Mouse (Mus musculus): ENCODE results near the gene 1700057G04Rik.

Gene 1700057G04Rik

DNA sequence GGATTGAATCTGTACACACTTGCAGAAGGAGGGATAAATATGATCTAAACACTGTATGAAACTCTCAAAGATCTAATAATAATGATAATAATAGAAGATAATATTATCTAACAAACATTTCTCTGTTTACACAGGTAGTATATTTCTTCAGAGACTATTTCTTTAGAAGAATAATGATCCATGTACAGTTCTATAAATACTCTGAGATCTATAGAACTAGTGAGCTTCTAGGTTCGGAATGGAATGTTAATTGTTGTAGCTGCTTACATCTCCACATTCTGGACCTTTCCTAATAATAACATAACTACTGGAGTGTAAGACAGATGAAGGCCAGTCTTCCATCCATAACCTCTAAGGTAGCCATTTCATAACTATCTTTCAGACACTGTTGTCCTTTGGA is at the start of gene 1700057G04Rik:
Gene 1700057G04Rik (plus strand): TSS at position 301 of the 400 bp plus-strand sequence.
- in situ Hi-C loops (cut with MboI; ENCODE audit: low pct_unique_long_range_greater_than_20kb in 1 of 2, low sequenced_read_pairs in 2 of 2, unreplicated experiment in 1 of 2): no loop called here

DNA sequence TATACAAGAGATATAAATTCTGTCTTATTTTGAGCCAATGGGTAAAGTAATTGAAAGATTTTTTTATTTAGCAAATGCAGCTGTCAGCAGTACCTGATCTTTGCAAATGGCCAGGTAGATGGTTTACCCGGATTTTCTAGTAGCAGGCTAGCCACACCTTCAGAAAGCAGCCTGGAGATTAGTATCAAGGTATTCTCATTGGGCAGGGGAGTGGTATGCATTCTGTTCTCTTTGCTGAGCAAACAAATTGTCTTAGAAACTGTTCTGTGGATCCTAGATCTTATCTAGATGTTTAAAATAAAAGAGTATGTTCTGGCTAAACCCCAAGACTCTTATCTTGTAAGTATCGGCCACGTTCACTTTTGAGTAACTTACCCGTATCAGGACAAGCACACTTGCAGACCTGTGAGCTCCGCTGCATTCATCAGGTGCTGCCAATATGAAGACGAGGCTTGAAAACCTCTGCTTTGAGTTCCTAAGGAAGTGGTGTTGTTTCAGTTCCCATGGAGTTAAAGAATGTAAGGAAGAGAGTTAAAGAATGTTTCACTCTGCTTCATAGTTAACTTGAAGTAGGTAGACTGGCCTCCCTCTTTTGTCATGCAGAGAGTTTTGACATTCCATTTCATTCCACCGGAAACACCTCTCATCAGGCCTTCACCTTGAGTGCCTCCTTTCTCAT is 48.6 kb upstream of the 1700057G04Rik start:
- in situ Hi-C loops (cut with MboI; ENCODE audit: low pct_unique_long_range_greater_than_20kb in 1 of 2, low sequenced_read_pairs in 2 of 2, unreplicated experiment in 1 of 2): no loop called here

DNA sequence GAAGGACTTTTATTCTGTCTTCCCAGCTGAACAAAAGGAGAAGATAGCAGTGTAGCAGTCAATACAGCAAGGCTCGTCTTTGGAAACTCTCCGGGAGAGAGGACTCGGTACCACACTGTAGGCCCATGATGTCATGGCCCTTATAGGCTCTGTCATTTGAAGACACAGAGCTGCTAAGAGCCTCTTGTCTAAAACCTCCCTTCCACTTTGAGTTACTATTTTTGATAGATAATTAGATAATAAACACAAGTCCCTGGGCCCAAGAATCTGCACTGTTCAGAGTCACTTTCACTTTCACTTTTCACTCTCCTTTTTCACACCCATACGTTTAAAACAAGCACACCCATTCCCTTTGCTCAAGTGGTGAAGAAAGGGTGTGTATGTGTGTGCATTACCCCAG is 43.5 kb upstream of the 1700057G04Rik start:
- in situ Hi-C loops (cut with MboI; ENCODE audit: low pct_unique_long_range_greater_than_20kb in 1 of 2, low sequenced_read_pairs in 2 of 2, unreplicated experiment in 1 of 2): no loop called here

DNA sequence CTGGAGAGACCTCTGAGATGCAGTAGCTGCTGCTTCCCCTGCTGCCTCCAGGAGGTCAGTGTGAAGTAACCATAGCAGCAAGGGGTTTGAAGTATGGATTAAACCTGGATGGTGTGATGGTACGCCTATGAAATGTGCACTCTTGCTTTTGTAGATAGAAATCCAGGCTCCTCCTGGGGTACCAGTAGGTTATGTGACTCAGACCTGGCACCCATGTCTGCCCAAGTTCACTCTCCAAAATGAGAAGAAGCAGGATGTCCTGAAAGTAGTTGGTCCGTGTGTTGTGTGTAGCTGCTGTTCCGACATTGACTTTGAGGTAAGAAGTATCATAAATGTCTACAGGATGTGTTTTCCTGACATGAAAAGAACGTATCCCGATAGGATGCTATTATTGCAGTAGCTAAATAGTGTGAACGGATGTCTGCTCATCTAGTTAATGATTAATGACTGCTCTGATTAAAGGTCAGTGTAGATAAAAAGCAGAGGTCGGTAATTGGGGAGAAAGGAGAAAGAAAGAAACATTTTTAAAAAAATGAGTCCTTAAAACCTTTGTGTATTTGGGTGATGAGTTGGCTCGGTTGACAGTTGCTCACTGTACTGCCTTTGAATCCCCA is 42.5 kb upstream of the 1700057G04Rik start:
- in situ Hi-C loops (cut with MboI; ENCODE audit: low pct_unique_long_range_greater_than_20kb in 1 of 2, low sequenced_read_pairs in 2 of 2, unreplicated experiment in 1 of 2): no loop called here

DNA sequence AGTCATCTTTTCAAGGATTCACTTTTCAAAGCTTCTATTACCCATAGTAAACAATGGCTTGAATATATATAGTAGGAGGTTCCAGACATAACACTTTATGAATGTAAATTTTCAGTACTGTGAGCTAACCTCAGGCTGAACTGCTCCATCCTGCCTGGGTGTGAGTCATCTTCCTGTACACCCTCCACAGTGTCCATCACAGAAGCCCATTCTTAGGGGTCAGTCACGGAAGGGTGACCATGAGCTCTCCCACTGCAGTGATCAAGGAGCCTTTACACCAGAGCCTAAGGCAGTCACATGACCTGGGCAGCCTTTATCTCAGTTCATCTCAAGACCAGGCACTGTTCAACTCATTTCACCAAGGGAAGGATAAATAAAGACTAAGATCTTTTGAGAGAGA is 41.4 kb upstream of the 1700057G04Rik start:
- in situ Hi-C loops (cut with MboI; ENCODE audit: low pct_unique_long_range_greater_than_20kb in 1 of 2, low sequenced_read_pairs in 2 of 2, unreplicated experiment in 1 of 2): no loop called here

DNA sequence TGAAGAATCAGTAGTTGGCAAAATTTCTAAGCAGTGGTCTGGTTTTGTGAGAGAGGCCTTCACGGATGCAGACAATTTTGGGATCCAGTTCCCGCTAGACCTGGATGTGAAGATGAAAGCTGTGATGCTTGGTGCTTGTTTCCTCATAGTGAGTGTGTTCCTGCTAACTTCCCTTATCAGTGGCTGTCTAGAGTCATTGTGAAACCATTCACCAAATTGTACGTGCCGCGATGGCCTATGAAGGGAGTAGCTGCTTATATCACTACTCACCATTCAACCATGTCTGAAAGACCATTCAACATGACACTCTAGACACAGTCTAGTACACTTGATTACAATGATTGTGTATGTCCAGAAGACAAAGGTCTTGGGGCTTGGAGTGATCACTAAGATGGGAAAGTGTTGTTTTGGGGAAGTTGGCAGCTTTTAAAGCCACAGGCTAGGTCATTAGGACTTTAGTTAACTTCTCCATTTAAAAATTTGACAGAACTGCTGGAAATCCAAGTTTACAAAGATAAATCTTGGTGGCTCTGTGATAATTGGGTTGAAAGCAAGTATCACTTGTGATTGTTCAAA is 39.3 kb upstream of the 1700057G04Rik start:
- in situ Hi-C loops (cut with MboI; ENCODE audit: low pct_unique_long_range_greater_than_20kb in 1 of 2, low sequenced_read_pairs in 2 of 2, unreplicated experiment in 1 of 2): no loop called here

DNA sequence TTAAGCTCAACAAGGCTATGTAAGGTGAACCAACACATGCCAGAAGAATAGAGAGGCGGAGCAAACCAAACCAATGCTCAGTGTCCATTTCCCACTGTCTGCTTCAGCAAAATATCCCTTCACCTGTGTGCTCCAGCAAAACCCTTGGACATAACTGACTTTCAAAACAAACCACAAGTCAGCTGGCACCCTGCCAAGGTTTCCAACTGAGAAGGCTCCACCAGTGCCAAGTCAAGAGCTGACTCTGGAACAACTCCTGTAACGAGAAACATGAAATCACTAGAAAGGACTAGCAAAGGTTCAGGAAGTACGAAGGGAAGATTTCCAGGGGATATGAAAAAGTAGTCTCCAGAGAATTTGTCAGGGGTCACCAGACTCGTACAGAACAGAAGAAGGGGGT is 38.2 kb upstream of the 1700057G04Rik start:
- in situ Hi-C loops (cut with MboI; ENCODE audit: low pct_unique_long_range_greater_than_20kb in 1 of 2, low sequenced_read_pairs in 2 of 2, unreplicated experiment in 1 of 2): no loop called here

DNA sequence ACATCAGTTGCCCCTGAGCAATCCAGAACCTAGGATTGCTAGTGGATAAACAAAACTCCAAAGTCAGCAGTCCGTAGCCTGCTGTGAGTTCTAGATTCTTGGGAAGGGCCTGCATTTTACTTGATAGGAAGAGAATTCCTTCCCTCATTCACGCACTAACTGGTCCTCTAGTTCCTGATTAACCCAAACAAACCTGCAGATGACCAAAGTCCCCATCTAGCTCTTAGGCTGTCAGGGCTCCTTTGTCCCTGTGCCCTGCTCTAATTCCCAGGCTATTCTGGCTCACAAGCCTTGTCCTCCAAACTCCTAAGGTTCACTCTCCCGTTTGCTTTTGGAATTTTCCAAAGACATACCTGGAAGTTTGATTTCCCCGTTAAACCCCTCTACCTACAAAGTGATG is 36.5 kb upstream of the 1700057G04Rik start:
- in situ Hi-C loops (cut with MboI; ENCODE audit: low pct_unique_long_range_greater_than_20kb in 1 of 2, low sequenced_read_pairs in 2 of 2, unreplicated experiment in 1 of 2): no loop called here

DNA sequence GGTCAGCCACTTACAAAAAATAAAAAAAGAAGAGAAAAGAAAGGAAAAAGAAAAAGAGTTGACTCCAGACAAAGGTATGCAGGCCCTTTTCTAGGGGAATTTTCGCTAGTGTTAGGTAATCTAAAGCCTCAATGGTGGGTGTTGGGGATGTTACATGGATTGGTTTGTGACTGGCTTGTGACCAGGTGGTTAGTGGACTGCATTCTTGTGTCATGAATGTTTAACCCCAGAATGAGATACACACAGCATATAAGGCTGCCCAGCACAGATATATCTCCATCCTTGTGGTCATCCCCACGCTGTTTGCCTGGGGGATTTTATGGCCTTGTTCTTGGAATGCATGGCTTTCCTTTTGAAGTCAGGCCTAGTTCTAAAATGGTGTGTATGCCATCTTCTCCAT is 35.9 kb upstream of the 1700057G04Rik start:
- in situ Hi-C loops (cut with MboI; ENCODE audit: low pct_unique_long_range_greater_than_20kb in 1 of 2, low sequenced_read_pairs in 2 of 2, unreplicated experiment in 1 of 2): no loop called here

DNA sequence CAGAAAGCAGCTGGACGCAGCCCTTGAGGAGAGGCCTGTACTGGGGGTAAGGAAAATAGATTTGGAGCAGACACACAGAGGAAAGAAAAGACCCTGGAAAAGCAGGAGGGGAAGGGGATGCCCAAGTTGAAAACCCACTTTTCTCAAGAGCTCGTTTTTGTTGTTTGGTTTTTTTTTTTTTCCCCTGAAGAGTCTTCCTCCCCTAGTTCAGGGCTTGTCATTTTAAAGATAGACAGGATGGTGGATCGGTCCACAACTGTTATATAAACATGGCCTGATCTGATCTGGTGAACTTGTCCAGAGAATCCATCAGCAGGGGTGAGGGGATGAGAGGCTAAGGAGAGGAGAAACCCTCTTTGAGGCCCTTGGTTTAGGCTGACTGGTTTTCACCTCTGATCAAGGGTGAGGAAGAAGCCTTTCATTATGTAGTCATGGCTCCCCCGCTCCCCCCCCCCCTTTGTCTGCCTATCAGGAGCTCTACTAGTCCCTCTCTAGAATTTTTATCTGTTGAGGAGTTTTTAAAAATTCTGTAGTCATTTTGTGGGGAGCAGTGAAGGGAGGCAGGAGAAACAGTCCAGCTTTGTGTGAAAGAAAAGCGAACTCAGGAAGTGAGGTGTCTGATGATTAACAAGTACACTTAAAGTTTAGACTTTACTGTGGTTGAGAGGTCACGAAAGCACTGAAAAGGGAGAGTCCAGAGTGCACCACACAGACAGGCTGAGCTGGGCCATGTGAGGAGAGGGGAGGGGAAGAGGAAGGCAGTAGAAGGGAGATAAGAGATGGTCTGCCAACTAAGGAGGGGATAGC is 35.0 kb upstream of the 1700057G04Rik start:
- in situ Hi-C loops (cut with MboI; ENCODE audit: low pct_unique_long_range_greater_than_20kb in 1 of 2, low sequenced_read_pairs in 2 of 2, unreplicated experiment in 1 of 2): no loop called here

DNA sequence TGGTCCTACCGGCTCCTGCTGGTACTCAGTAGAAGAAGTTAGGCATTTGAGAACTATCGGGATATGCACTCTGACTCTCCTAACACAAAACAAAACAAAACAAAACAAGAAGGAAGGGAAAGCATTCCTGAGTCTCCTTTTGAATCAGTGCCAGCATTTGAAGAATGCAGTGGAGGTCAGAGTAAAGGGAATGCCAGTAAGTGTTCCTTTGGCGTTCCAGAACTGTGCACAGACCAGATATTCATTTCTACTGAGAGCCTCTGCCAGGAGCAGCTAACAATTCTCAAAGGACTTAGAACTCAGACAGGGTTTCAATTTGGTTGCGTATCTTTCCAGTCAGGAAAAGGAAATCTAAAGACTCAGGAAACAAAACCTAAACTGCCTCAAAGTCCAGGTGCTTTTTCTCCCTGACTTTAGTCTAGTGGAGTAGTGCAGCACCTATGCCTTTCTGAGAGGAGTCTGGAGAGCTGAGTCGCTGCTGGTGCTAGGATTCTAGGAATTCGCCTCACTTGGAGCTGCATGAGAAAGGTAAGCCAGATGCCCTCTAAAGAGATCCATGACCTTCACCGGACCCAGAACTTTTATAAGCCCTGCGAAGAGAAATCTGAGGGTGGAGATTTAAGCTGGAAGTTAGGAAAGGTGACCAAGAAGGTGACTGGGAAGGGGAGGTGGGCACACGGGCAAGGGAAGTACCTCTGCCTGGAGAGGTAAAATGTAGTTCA is 33.5 kb upstream of the 1700057G04Rik start, which contains the start of gene Plscr2:
Gene Plscr2 (plus strand): TSS at position 117 of the 722 bp plus-strand sequence.
- in situ Hi-C loops (cut with MboI; ENCODE audit: low pct_unique_long_range_greater_than_20kb in 1 of 2, low sequenced_read_pairs in 2 of 2, unreplicated experiment in 1 of 2): no loop called here

DNA sequence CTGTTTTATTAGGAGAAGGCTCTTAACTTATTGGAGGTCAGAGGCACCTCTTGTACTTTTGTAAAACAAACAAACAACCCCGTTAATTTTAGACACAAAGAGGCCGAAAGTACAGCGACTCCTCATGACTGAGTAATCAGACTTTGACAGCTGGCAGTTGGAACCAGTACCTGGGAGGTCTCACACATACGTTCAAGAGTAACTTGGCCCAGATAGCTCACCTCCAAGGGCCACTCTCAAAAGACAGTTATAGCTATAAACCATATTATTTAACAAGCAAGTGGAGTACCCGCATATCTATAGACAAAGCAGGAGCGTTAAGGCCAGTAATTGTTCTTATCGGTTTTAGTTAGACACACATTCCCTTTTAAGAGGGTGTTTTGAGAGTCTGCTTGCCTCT is 32.8 kb upstream of the 1700057G04Rik start:
- in situ Hi-C loops (cut with MboI; ENCODE audit: low pct_unique_long_range_greater_than_20kb in 1 of 2, low sequenced_read_pairs in 2 of 2, unreplicated experiment in 1 of 2): no loop called here

DNA sequence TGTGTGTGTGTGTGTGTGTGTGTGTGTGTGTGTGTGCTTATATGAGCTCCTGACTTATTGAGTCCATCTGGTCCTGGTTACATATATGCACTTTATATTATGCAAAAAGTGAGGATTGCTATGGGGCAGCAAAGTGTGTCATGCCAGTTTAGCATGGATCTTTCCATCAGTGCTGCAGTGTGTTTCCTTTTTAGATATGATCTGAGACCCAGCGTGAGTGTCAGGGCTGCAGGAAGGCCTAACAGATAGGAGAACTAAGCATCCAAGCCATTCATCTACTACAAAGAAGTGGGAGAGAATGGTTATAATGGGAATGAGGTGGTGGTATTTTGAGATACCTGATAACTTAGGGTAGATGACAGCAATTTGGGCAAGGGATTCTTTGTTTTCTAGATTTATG is 29.1 kb upstream of the 1700057G04Rik start:
- in situ Hi-C loops (cut with MboI; ENCODE audit: low pct_unique_long_range_greater_than_20kb in 1 of 2, low sequenced_read_pairs in 2 of 2, unreplicated experiment in 1 of 2): no loop called here

DNA sequence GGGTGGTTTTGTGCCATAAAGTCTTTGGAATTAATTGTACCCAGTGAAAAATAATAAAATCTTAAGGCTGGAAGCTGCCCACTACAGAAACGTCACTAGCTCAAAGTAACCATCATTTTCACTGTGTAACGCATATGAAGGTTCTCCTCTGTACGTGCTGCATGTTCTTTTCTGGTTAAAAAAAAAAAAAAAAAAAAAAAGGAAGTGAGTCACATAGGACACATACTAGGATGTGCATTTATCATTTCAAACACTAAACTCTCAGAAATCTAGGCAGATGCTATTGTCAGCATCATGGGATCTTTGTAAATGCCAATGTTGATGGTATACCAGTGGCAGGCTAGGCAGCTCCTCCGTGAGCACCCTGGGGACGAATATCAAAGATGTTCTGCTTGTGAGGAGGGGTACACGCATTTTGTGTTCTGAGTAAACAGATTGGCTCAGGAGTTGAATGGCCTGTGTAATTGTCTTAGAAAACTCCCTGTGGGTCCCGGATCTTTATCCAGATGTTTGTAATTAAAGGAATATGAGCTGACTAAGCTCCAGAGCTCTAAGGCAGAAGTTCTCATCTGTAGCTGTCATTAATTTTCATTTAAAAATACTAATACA is 26.5 kb upstream of the 1700057G04Rik start:
- in situ Hi-C loops (cut with MboI; ENCODE audit: low pct_unique_long_range_greater_than_20kb in 1 of 2, low sequenced_read_pairs in 2 of 2, unreplicated experiment in 1 of 2): no loop called here

DNA sequence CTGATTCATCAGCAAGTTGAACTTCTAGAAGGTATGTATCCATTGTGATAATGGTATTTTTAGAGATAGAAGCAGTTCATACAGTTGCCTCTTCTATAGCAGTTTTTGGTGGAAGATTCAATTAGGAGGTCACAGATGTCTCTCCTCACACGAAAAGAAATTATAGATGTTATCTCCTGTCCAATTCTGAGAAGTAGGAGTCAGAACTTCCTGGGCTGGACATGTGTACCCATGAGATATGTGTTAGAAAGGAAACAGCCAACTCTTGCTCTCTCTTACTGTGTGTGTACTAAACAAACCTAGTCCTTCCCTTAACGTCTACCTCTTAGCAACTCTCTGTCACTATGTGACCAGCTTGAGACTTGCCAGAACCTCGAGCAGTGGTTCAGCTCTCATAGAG is 19.5 kb upstream of the 1700057G04Rik start:
- in situ Hi-C loops (cut with MboI; ENCODE audit: low pct_unique_long_range_greater_than_20kb in 1 of 2, low sequenced_read_pairs in 2 of 2, unreplicated experiment in 1 of 2): no loop called here

DNA sequence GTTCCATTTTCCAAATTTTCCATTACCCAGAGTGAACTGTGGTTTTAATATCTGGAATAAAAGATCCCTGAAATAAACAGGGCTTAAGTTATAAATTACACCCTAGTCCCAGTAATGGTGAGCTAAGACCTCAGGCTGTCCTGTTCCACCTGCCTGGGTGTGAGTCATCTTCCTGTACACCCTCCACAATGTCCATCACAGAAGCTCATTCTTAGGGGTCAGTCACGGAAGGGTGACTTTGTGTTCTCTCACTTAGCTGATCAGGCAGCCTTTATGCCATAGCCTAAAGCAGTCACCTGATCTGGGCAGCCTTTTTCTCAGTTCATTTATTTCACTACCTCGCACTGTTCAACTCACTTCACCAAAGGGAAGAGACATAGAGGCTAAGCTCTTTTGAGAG is 17.0 kb upstream of the 1700057G04Rik start:
- in situ Hi-C loops (cut with MboI; ENCODE audit: low pct_unique_long_range_greater_than_20kb in 1 of 2, low sequenced_read_pairs in 2 of 2, unreplicated experiment in 1 of 2): no loop called here

DNA sequence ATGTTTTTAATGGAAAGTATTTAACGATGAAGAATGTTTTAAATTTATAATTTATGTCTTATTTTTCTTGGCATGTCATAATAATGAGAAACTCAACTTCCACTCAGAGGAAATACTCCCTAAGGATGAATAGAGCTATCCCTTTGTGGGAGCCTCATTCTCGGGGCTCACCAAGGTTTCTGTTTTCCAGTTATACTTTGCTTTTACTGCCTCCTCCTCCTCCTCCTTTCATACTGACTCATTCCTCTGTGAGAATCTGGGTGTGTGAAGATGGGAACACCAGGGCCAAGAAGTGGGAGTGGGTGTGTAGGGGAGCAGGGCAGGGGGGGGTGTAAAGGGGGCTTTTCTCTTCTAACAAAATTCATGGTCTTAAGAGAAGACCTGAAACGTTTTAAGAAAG is 16.3 kb upstream of the 1700057G04Rik start:
- in situ Hi-C loops (cut with MboI; ENCODE audit: low pct_unique_long_range_greater_than_20kb in 1 of 2, low sequenced_read_pairs in 2 of 2, unreplicated experiment in 1 of 2): no loop called here

Measured in mouse embryonic stem cell (cell line).